Mouse (Mus musculus) forebrain, embryonic 15.5 days (tissue): ENCODE measurements around the gene Rpl11. TPM values are rescaled to one million over a fixed set of nuclear protein-coding genes. Genes with fewer than 3 reads are reported as not detected.
A peak's percentile ranks its signal among the peaks of the same experiment; 100 is the strongest.

ENCODE experiments used
- ATAC-seq: fragments of 200-750 bp; cut with Nextera tagmentation; replicated peaks from 2 replicates; pipeline ENCODE4 v1.8.0; 2017; ENCODE audit warnings: mild to moderate bottlenecking, moderate TSS enrichment, moderate library complexity
- H3K27ac ChIP-seq: fragments of 300-500 bp; sonication (generic); replicated peaks from 2 replicates; pipeline ENCODE4 v1.5.1; 2015; ENCODE audit warnings: mild to moderate bottlenecking, inconsistent platforms
- H3K27me3 ChIP-seq: fragments of 300-500 bp; sonication (generic); 2 replicates; pipeline ENCODE4 v1.6.1; 2015; ENCODE audit warnings: inconsistent platforms
- H3K36me3 ChIP-seq: fragments of 300-500 bp; sonication (generic); 2 replicates; pipeline ENCODE4 v1.6.1; 2015; ENCODE audit warnings: mild to moderate bottlenecking, inconsistent platforms
- H3K4me1 ChIP-seq: fragments of 300-500 bp; sonication (generic); 2 replicates; pipeline ENCODE4 v1.6.1; 2015; ENCODE audit warnings: inconsistent platforms
- H3K4me2 ChIP-seq: fragments of 300-500 bp; sonication (generic); replicated peaks from 2 replicates; pipeline ENCODE4 v1.6.1; 2015; ENCODE audit warnings: mild to moderate bottlenecking, inconsistent platforms
- H3K4me3 ChIP-seq: fragments of 300-500 bp; sonication (generic); 2 replicates; pipeline ENCODE4 v1.5.1; 2015; ENCODE audit warnings: mild to moderate bottlenecking, inconsistent platforms
- H3K9ac ChIP-seq: fragments of 300-500 bp; sonication (generic); replicated peaks from 2 replicates; pipeline ENCODE4 v1.6.1; 2015; ENCODE audit warnings: mild to moderate bottlenecking, inconsistent platforms
- H3K9me3 ChIP-seq: fragments of 300-500 bp; sonication (generic); 2 replicates; pipeline ENCODE4 v1.6.1; 2016; ENCODE audit warnings: inconsistent platforms
- WGBS: fragments of 180-500 bp; shearing (Covaris S2); methylation state at CpG from one replicate; pipeline ENCODE4 v1.1.7; 2015; ENCODE audit warnings: mixed read lengths; 5-methylcytosine and 5-hydroxymethylcytosine counted together
- polyA plus RNA-seq: library from polyadenylated mRNA; unstranded; fragments of >200 nt; fragmentation: Nextera tagmentation; extraction: Ambion mirVana; gene quantifications from 2 replicates; pipeline ENCODE4 v1.2.1, GENCODE M21; 2015

The Rpl11 gene
- polyA plus RNA-seq, 1 experiment from 2014 or later: 302 TPM

DNA sequence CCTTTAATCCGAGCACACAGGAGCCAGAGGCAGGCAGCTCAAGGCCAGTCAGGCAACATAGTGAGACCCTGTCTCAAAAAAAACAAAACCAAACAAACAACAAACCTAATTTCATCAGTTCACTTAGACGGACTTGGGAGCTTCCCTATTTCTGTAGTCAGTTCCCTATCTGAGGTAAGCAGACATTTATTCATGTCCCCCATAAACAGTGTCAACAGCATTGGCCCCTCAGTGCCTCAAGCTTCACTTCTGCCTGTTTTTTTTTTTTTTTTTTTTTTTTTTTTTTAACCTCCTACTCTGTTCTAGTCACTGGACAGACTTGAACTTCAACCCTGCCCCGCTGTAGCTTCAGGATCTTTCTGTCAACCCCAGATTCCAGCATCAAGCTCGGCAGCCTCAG lies 18.1 kb downstream of the Rpl11 start:
- no peak overlapping the region for H3K9ac ChIP-seq
- no peaks in the 10 kb centered on the region for H3K27me3 ChIP-seq
- H3K4me2 ChIP-seq: no peak overlapping the region
- peaks cover 4% of the 10 kb centered on the region; the same call in 1 of the 2 replicates for H3K4me1 ChIP-seq
- 78% methylated on average over 4 of the region's 4 CpGs for WGBS
- H3K9me3 ChIP-seq: no peaks in the 10 kb centered on the region
- H3K27ac ChIP-seq: no peak overlapping the region
- H3K4me3 ChIP-seq: no peak overlapping the region
- ATAC-seq: no peak
- no peaks in the 10 kb centered on the region for H3K36me3 ChIP-seq

DNA sequence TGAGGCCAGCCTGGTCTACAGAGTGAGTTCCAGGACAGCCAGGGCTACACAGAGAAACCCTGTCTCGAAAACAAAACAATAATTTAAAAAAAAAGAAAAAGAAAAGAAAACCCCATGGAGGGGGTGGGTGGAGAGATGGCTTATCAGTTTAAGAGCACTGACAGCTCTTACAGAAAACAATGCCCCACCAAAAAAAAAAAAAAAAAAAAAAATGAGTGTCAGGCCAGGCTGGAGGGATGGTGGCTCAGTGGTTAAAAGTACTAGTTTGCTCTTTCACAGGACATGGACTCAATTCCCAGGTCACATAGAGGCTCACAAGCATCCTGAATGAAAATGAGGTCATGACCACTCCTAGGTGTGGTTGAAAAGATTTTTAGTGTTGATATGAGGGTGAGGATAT lies 20.0 kb downstream of the Rpl11 start:
- Histone ChIP-seq H3K4me2 (no peak overlapping the region), H3K9me3 (no peaks in the 10 kb centered on the region), H3K9ac (no peak overlapping the region), H3K4me3 (no peak overlapping the region), H3K27ac (no peak overlapping the region), H3K36me3 (no peaks in the 10 kb centered on the region), H3K27me3 (no peaks in the 10 kb centered on the region), H3K4me1 (peaks cover 4% of the 10 kb centered on the region; the same call in 1 of the 2 replicates)
- ATAC-seq: no peak
- 80% methylated on average over 1 of the region's 1 CpGs for WGBS

DNA sequence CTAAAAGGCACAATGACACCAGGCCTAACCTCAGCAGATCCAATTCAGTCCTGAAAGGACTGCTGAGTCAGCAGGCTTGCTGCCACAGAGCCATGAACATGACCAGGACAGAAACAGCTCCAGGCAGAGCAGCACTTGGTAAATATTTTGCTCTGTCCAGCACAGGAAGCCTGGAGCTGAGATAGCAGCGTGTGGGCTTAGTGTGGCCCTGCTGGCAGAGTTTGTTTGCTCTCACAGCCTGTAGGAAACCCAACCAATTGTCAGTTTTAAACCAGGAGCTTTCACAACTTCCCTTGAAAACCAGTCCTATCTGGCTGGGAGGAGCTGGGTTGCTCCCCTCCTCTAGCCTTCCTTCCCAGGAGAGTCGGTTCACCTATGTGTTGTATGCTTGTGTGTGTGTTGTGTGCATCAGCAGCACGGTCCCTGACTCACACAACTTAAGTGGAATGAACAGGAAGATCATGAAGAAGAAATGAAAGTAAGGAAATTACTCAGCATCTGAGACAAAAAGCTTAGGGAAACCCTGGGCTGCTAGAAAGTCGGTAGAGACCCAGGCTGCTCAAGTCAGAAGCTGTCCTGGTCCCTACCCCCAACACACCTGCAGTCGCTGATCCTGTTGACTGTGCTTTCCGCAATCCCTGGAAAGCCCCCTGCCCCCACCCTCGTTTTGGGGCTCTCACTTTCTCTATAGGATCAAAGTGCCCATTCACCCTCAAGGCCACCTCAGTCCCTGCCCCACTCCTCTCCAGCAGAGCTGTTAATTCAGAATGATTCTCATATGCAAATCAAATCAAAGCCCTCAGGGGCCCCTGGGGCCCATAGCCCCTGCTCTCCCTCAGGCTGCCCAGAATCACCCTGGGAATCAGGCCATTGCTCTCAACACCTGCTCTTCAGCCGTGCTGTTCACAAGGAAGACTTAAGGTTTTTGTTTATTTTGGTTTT lies 22.0 kb downstream of the Rpl11 start:
- Histone ChIP-seq H3K27ac (no peak overlapping the region), H3K4me3 (no peak overlapping the region), H3K9ac (no peak overlapping the region), H3K4me1 (peaks cover 4% of the 10 kb centered on the region; the same call in 1 of the 2 replicates), H3K27me3 (no peaks in the 10 kb centered on the region), H3K4me2 (no peak overlapping the region), H3K36me3 (no peaks in the 10 kb centered on the region), H3K9me3 (no peaks in the 10 kb centered on the region)
- no peak for ATAC-seq
- 4% methylated on average over 8 of the region's 8 CpGs for WGBS

DNA sequence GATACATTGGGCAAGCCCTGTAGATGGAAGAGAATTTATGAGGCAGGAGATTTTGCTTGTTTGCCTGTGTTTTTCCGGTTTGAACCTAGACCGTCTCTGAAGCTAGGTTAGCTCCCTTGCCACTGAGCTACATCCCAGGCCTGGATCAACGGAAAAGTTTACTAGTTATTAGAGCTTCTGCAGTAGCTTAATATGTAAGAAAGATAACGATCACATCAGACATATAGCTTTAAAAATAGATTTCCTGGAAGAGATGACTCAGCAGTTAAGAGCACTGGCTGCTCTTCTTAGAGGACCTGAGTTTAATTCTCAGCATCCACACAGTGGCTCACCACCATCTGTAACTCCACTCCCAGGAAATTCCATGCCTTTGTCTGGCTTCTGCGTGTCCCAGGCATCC lies 24.5 kb downstream of the Rpl11 start:
- ATAC-seq: no peak
- no peak overlapping the region for H3K4me2 ChIP-seq
- WGBS: 85% methylated on average over 5 of the region's 5 CpGs

DNA sequence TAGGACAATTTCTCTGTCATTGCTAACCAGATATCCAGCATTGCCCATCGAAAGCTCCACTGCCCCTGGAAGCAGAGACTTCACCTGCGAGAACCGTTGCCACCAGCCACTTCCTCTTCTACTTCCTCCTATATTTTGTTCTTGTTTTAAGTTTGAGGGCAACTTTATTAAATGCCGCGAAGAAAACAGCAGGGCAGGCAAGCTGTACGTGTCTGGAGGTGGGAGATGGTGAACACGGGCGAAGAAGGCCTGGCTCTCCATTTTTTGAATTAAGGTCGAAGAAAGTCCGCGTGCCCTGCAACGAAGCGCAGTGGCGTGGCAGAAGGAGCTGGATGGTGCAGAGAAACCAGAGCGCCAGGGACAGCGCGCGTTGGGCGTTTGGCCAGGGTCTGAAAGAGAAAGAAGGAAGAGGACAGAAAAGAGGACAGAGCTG lies 25.1 kb downstream of the Rpl11 start:
- ATAC-seq: no peak
- H3K9ac ChIP-seq: no peak overlapping the region
- H3K9me3 ChIP-seq: no peaks in the 10 kb centered on the region
- no peak overlapping the region for H3K27ac ChIP-seq
- H3K4me1 ChIP-seq: peaks cover 4% of the 10 kb centered on the region; the same call in 1 of the 2 replicates
- no peak overlapping the region for H3K4me3 ChIP-seq
- no peak overlapping the region for H3K4me2 ChIP-seq
- 86% methylated on average over 19 of the region's 19 CpGs for WGBS
- no peaks in the 10 kb centered on the region for H3K27me3 ChIP-seq
- no peaks in the 10 kb centered on the region for H3K36me3 ChIP-seq

More for the DNA sequence above, 24.5 kb downstream of the Rpl11 start:
- Histone ChIP-seq H3K9ac (no peak overlapping the region), H3K27ac (no peak overlapping the region), H3K4me1 (peaks cover 4% of the 10 kb centered on the region; the same call in 1 of the 2 replicates), H3K36me3 (no peaks in the 10 kb centered on the region), H3K27me3 (no peaks in the 10 kb centered on the region), H3K9me3 (no peaks in the 10 kb centered on the region), H3K4me3 (no peak overlapping the region)

DNA sequence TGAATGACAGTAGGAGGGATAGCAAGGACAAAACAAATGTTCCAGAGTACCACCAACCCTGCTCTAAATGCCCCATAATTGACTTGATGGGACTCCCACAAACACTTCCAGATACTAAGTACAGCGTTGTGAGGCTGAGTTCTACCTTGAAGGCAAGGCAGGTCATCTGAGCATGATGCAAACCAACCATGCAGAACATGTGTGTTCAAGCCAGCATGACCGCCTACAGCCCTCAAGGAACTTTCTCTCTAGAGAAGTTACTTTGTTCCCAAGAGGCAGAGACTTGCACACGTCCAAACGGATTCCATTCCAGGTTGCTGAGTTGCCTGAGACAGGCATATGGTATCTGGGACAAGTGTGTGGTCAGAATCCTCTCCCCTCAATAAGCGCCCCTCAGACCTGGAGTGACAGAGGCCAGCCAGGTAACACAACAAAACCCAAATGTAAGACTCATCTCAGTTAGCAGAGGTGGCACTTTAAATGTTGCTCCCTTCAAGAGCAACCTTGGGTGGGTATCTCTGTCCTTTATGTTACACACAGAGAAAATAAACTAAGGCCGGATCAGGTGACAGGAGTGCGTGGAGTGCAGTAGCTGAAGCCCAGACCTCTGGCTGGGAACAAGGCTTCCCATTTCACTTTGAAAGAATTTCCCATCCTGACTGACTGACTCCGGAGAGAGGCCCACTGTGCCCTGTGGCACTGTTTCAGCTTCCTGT lies 25.7 kb downstream of the Rpl11 start:
- no peak overlapping the region for H3K27ac ChIP-seq
- 86% methylated on average over 8 of the region's 8 CpGs for WGBS
- no peaks in the 10 kb centered on the region for H3K36me3 ChIP-seq
- peaks cover 4% of the 10 kb centered on the region; the same call in 1 of the 2 replicates for H3K4me1 ChIP-seq
- no peak for ATAC-seq
- no peak overlapping the region for H3K4me2 ChIP-seq
- H3K9me3 ChIP-seq: no peaks in the 10 kb centered on the region
- H3K27me3 ChIP-seq: no peaks in the 10 kb centered on the region
- H3K4me3 ChIP-seq: no peak overlapping the region
- no peak overlapping the region for H3K9ac ChIP-seq

DNA sequence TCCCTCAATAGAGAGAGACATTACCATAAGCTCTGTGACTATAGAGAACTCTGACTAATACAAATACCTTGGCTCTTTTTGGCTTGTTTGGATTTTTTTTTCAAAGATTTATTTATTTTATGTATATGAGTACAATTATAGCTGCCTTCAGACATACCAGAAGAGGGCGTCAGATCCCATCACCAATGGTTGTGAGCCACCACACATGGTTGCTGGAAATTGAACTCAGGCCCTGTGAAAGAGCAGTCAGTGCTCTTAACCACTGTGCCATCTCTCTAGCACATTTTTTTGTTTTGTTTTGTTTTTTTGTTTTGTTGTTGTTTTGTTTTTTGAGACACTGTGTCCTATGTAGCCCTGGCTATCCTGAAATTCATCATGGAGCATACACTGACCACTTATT lies 27.9 kb downstream of the Rpl11 start:
- peaks cover 6% of the 10 kb centered on the region for H3K4me1 ChIP-seq
- WGBS: 81% methylated on average over 1 of the region's 1 CpGs

DNA sequence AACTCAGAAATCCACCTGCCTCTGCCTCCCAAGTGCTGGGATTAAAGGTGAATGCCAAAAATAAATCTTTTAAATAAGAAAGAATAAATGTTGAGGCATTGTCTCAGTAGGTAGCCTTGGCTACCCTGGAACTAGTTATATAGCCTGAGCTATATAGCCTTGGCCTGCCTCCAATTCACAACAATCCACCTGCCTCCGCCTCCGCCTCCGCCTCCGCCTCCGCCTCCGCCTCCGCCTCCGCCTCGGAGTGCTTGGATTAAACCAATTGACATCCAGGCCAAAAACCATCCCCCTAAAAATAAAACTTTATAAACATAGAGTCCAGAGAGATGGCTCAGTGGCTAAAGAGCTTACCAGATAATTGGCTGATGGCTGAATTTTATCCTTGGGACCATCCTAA lies 30.3 kb downstream of the Rpl11 start:
- no peak overlapping the region for H3K9ac ChIP-seq
- no peaks in the 10 kb centered on the region for H3K36me3 ChIP-seq
- no peaks in the 10 kb centered on the region for H3K27me3 ChIP-seq
- peaks cover 18% of the 10 kb centered on the region for H3K4me1 ChIP-seq
- 95% methylated on average over 9 of the region's 9 CpGs for WGBS
- H3K9me3 ChIP-seq: no peaks in the 10 kb centered on the region
- ATAC-seq: no peak
- H3K4me3 ChIP-seq: no peak overlapping the region
- no peak overlapping the region for H3K27ac ChIP-seq
- no peak overlapping the region for H3K4me2 ChIP-seq

More for the DNA sequence above, 27.9 kb downstream of the Rpl11 start:
- no peak overlapping the region for H3K9ac ChIP-seq
- no peak overlapping the region for H3K4me3 ChIP-seq
- H3K4me2 ChIP-seq: no peak overlapping the region
- H3K36me3 ChIP-seq: no peaks in the 10 kb centered on the region
- no peaks in the 10 kb centered on the region for H3K27me3 ChIP-seq
- ATAC-seq: no peak
- no peaks in the 10 kb centered on the region for H3K9me3 ChIP-seq
- no peak overlapping the region for H3K27ac ChIP-seq

DNA sequence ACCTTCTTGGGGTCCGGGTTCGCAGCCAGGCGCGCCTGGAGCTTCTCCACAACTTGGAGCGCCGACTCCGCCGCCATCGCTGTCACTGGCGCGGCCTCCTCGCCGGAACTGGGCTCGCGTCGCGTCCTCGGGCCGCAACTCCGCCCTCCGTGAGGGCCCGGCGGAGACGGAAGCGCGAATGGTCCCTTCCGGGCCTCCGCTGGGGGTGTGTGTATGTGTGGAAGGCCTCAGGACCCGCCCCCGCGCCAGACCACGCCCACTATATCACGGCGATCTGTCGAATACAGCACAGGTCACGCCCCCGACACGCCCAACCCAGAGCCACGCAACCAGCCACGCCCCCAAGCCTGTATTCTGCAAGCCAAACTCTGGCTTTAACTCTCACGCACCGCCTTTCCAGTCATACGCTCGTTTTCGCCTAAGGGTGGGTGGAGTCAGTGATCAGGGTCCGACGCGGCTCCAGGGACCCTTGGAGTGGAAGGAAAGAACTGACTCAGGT lies 31.6 kb downstream of the Rpl11 start, which contains the start of gene Eloa:
TSS of gene Eloa (minus strand) at position 215 of the 499 bp plus-strand sequence.
- no peaks in the 10 kb centered on the region for H3K27me3 ChIP-seq
- under 1% methylated on average over 48 of the region's 48 CpGs for WGBS
- no peaks in the 10 kb centered on the region for H3K9me3 ChIP-seq
- no peaks in the 10 kb centered on the region for H3K36me3 ChIP-seq
- H3K4me2 ChIP-seq: peak within 1 kb of the TSS; percentile 96
- H3K27ac ChIP-seq: peak within 1 kb of the TSS; percentile 82
- H3K4me3 ChIP-seq: peak within 1 kb of the TSS; percentile 93
- H3K9ac ChIP-seq: peak within 1 kb of the TSS; percentile 85
- peak; percentile 98 for ATAC-seq
- peaks cover 18% of the 10 kb centered on the region for H3K4me1 ChIP-seq

DNA sequence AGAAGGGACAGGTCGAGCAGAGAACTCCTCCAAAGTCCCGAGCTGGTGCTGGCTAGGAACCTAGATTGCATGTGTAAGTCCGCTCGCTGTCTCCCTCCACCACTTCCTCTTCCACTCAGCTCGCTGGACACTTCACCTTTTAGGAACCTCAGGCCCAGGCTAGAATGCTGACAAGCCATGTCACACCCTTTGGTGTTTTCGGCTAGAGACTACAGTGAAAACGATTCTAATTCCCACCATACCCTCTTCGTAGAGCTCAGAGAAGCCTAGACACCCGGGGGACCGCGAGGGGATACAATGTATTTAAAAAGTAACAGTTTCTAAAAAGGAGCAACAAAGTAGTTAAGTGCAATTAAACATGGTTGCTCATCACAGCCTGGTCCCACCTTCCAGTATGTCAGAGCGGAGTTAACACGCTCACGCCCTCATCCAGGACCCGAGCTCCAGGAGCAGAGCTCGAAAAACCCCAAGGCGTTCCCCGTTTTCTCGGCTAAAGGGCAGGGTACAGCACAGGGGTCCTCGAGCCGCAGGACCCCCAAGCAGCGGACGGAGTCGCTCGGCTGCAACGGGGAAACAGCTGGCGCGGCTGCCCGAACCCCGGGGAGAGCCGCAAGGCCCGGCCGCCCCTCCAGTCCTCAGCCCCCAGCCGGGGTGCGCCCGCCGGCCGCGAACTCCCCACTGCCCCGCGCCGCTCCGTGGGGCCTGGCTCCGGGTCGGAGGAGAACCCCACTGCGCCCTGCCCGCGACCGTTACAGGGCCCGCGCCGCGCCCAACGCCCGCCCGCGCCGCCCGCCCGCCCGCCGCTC lies 32.3 kb downstream of the Rpl11 start:
- 3% methylated on average over 44 of the region's 62 CpGs for WGBS
- peak overlapping the region; percentile 96 for H3K4me2 ChIP-seq
- ATAC-seq: peak; percentile 80
- no peaks in the 10 kb centered on the region for H3K9me3 ChIP-seq
- no peaks in the 10 kb centered on the region for H3K36me3 ChIP-seq
- peak overlapping the region; percentile 82 for H3K27ac ChIP-seq
- peak overlapping the region; percentile 93 for H3K4me3 ChIP-seq
- H3K9ac ChIP-seq: peak overlapping the region; percentile 85
- no peaks in the 10 kb centered on the region for H3K27me3 ChIP-seq
- peaks cover 18% of the 10 kb centered on the region for H3K4me1 ChIP-seq

DNA sequence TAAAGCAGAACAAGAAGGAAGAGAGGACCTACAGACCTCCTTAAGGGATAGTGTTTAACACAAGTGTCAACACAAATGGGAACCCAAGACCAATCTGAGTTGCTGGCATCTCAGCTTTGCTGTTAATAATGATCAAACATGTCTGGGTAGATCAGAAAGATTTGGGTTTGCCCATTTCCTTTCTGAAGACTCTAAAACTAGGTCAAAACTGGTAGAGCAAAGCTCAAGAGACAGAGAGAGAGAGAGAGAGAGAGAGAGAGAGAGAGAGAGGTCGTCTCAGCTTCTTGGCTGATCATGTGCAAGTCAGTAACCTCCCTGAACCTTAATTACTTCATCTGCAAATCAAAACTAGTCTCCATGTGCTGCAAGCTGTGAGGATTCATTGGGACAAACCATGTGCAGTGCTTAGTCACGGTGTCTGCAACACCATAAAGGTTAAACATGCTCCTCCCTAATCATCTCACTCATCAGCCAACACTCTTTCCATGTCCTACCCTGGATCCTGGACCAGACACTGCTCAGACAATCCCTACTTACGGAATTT lies 37.1 kb downstream of the Rpl11 start:
- no peak for ATAC-seq
- no peaks in the 10 kb centered on the region for H3K9me3 ChIP-seq
- H3K27me3 ChIP-seq: no peaks in the 10 kb centered on the region
- H3K4me2 ChIP-seq: no peak overlapping the region
- H3K9ac ChIP-seq: no peak overlapping the region
- peaks cover 22% of the 10 kb centered on the region for H3K36me3 ChIP-seq
- H3K27ac ChIP-seq: no peak overlapping the region
- no peak overlapping the region for H3K4me3 ChIP-seq
- WGBS: 80% methylated on average over 3 of the region's 3 CpGs
- peaks cover 18% of the 10 kb centered on the region for H3K4me1 ChIP-seq
